Mouse (Mus musculus): ENCODE results near the gene Mdc1.

The Mdc1 gene

GRCm38 (mm10) chr17:35822964-35823937 is 18.1 kb upstream of the Mdc1 start, which contains the start of gene Flot1:
Gene Flot1, plus strand, starts transcription at chr17:35823230.
- peak; percentile 99 for DNase-seq

DNA sequence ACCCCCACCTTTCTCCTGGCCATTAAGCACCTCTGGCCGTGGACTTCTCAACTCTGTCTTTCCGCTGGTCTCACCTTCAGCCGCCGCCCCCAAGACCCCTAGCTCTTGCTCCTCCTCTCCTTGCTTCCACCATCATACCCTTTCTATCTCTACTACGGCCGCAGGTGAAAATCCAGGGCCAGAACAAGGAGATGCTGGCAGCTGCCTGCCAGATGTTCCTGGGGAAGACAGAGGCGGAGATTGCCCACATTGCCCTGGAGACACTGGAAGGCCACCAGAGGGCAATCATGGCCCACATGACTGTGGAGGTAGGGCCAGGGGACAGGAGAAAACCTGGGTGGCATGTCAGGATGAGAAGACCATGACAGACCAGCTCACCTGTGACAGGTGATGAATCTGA is 16.9 kb upstream of the Mdc1 start:
- DNase-seq: peak; percentile 96

DNA sequence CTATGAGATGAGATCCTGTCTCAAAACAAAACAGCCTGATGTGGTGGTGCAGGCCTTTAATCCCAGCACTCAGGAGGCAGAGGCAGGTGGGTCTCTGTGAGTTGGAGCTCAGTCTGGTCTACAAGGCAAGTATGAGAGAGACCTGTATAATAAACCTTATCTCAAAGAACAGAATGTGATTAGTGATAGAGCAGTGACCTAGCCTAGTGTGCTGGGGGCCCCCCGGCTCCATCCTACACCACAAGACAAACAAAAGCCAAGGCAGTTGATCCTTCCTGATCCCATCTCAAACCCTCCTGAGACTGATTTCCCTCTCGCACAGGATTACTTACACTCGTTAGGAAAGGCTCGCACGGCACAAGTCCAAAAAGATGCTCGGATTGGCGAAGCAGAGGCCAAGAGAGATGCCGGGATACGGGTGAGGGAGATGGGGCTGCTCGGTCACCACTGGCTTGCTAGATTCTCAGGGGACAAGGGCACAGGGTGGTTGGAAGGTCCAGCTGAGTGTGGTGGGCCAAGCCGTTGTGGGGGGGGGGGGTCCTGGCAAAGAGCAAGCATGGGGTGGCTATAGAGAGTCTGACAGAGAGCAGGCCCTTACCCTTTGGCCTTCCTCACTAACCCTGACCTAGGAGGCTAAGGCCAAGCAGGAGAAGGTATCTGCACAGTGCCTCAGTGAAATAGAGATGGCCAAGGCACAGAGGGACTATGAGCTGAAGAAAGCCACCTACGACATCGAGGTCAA is 16.0 kb upstream of the Mdc1 start:
- DNase-seq: peak; percentile 93

- peak; percentile 97 for DNase-seq
Observed at GRCm38 (mm10) chr17:35829737-35830136, 11.6 kb upstream of the Mdc1 start.

- no peak for DNase-seq
Observed at GRCm38 (mm10) chr17:35832400-35833238, 8.7 kb upstream of the Mdc1 start.

DNA sequence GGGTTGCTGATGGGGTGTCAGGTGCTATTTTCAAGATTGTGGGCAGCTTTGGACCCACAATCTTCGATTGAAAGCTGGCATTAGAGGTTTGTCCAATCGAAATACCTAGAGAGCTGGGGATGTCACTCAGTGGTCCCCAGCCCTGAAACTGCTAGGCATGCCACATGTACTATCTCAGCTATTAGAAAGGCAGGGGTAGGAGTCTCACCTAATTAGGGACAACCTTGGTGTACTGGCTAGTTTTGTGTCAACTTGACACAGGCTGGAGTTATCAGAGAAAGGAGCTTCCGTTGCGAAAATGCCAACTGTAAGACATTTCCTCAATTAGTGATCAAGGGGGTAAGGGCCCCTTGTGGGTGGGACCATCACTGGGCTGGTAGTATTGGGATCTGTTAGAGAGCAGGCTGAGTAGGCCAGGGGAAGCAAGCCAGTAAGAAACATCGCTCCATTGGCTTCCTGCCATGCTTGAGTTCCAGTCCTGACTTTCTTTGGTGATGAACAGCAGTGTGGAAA is 8.0 kb upstream of the Mdc1 start:
- DNase-seq: peak; percentile 94

GRCm38 (mm10) chr17:35833894-35834293 is 7.4 kb upstream of the Mdc1 start:
- DNase-seq: no peak

DNA sequence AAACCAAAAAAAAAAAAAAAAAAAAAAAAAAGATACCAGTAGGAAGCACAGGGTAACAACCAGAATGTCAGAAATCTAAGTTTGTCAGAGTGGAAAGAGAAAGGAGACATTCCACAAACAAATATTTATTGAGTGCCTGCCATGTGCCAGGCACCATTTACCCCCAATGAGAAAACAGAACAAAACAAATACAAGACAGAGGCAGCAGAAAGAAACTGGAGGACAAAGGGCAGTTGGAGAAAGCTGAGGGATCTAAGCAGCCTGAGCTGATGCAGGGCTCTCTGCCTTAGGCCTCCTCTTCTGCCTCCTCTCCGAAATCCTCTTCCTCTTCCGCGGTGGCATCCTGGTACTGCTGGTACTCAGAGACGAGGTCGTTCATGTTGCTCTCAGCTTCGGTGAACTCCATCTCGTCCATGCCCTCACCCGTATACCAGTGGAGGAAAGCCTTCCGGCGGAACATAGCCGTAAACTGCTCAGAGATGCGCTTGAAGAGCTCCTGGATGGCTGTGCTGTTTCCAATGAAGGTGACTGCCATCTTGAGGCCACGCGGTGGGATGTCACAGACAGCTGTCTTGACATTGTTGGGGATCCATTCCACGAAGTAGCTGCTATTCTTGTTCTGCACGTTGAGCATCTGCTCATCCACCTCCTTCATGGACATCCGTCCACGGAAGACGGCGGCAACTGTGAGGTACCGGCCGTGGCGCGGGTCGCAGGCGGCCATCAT is 6.5 kb upstream of the Mdc1 start:
- DNase-seq: no peak

DNA sequence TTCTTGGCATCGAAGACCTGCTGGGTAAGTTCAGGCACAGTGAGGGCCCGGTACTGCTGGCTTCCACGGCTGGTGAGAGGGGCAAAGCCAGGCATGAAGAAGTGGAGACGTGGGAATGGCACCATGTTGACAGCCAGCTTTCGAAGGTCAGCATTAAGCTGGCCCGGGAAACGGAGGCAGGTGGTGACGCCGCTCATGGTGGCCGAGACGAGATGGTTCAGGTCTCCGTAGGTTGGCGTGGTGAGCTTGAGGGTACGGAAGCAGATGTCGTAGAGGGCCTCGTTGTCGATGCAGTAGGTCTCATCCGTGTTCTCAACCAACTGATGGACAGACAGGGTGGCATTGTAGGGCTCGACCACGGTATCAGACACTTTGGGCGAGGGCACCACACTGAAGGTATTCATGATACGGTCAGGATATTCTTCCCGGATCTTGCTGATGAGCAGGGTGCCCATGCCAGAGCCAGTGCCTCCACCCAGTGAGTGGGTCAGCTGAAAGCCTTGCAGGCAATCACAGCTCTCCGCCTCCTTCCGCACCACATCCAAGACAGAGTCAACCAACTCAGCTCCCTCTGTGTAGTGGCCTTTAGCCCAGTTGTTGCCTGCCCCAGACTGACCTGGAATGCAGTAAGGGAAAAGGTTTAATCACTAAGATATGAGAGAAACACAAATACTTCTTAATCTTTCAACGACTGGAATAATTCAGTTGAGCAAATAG is 5.7 kb upstream of the Mdc1 start:
- DNase-seq: peak; percentile 95

DNA sequence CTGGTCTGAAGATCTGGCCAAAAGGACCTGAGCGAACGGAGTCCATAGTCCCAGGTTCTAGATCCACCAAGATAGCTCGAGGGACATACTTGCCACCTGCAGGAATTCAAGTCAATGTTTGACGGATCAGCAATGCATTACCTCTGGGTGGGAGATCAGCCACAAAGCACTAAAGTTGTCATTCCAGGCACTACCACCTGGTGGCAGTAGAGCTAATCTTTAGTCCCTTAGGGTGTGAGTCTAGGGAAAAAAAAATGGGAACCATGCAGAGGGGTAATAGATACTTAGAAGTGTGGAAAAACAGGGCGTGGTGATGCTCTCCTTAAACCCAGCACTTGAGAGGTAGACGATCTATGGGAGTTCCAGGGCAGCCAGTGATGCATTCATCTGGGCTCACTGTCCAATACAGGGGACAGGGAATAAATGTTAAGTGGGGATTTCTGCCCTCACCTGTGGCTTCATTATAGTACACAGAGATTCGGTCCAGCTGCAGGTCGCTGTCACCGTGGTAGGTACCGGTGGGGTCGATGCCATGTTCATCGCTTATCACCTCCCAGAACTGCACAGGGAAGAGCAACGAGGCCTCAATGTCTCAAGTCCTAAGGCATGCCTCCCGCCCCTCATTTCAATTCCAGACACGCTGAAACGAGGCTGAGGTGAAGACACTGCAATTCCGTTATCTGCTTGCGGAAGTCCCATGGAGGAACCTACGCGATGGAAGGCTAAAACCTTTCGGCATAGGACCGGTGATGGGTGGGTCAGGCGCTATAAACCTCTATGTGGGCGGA is 4.9 kb upstream of the Mdc1 start:
- peak; percentile 98 for DNase-seq

- peak; percentile 99 for DNase-seq
Observed at GRCm38 (mm10) chr17:35836991-35837422, 4.3 kb upstream of the Mdc1 start.

GRCm38 (mm10) chr17:35837487-35837886 is 3.8 kb upstream of the Mdc1 start:
- DNase-seq: peak; percentile 95

GRCm38 (mm10) chr17:35838122-35838544 is 3.2 kb upstream of the Mdc1 start, which contains the start of gene Tubb5:
Gene Tubb5, minus strand, starts transcription at chr17:35838306.
- DNase-seq: peak; percentile 100

- DNase-seq: no peak
Observed at GRCm38 (mm10) chr17:35838570-35838969, 2.7 kb upstream of the Mdc1 start.

- peak; percentile 93 for DNase-seq
Observed at GRCm38 (mm10) chr17:35839002-35839401, 2.3 kb upstream of the Mdc1 start.

GRCm38 (mm10) chr17:35840561-35840960 is 754 bp upstream of the Mdc1 start:
- DNase-seq: no peak

DNA sequence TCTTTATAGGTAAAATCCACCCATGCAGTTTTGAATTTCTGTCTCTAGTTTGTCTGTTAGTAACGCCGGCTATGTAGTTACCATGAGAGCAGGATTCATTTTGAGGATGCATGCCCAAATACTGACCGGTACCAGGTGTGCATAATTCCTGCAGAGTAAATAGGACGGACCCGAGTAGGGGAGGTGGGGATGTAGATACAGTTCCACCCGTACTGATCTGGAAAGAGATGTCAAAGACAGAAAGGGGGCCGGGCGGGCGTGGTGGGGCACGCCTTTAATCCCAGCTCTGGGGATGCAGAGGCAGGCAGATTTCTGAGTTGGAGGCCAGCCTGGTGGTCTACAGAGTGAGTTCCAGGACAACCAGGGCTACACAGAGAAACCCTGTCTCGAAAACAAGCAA is 691 bp downstream of the Mdc1 start:
- peak; percentile 93 for DNase-seq

- DNase-seq: no peak
Observed at GRCm38 (mm10) chr17:35843514-35843913, 2.2 kb downstream of the Mdc1 start.

DNA sequence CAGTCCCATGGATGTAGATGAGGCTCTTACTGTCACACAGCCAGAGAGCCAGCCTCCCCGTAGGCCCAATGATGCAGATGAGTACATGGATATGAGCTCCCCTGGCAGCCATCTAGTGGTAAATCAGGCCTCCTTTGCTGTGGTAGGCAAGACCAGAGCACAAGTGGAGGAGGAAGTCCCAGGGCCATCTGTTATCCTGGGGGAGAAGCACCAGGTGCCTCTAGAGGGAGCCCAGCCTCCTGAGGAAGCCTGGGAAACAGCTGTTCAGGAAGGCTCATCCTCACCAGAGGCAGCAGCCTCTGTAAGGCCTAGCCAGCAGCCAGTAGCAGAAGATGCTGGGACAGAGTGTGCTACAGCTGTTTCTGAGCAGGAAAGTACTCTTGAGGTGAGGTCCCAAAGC is 6.8 kb downstream of the Mdc1 start:
- no peak for DNase-seq

DNA sequence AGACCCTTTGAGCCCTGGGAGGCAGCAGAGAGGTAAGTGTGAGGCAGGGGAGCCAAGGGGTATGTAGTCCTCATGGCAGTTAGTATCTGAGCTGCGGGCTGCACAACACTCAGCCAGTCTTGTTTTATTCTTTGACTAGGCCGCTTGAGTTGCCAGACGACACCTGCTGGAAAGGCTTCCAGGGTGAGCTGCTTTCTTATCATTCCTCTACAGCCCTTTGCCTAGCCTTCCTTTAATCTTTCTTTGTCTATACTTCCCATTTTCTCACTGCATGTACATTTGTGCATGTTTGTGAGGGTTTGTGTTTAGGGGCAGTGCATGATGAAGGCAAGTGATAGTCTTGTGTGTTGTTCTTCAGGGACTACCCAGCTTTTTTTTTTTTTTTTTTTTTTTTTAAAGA is 9.7 kb downstream of the Mdc1 start:
- DNase-seq: no peak

All from heart, adult 11 months (tissue).